Mouse (Mus musculus): ENCODE measurements around the gene Vat1l.

DNA sequence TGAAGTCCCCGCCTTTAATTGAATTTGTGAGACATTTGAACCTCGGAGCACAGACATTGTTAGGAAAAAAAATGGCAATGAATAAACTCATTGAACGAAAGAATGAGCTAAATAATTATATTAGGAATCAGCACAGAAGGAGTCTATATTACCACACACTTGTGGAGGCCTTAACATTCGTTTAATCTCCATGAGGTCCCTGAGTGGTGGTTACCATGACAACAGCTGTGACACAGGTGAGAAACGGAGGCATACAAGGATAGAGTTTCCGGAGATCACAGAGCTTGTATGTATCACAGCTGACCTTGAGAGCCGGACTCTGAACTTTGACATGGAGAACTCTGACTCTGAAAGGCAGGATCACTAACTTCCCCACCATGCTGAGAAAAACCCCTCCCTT is 94.7 kb downstream of the Vat1l start:
- TF ChIP-seq GATA1 (IDR thresholded peaks at IDR 0.05; ENCODE audit: borderline replicate concordance, low read length) (no peak), CTCF (IDR thresholded peaks at IDR 0.05; ENCODE audit: low read depth, low read length) (no peak), TAL1 (conservative IDR thresholded peaks at IDR 0.05; ENCODE audit: low read depth, low read length) (no peak), GATA2 (IDR thresholded peaks at IDR 0.05; ENCODE audit: borderline replicate concordance, low read depth, low read length) (no peak)

Measured in G1E (cell line).